Mouse (Mus musculus): ENCODE data around the gene Pgrmc1. TPM values are rescaled to one million over a fixed set of nuclear protein-coding genes. Genes with fewer than 3 reads are reported as not detected.
"Not testable (repeated sequence)": the region's sequence is repeated elsewhere in the genome, so short reads cannot be mapped to it uniquely, and the experiment has no call there.

The Pgrmc1 gene
- total RNA-seq (2014; rRNA removed) (484 and 488 TPM in 2 replicates), polyA plus RNA-seq (2015; fragmentation: Nextera tagmentation; extraction: Ambion mirVana) (573 and 690 TPM in 2 replicates)

DNA sequence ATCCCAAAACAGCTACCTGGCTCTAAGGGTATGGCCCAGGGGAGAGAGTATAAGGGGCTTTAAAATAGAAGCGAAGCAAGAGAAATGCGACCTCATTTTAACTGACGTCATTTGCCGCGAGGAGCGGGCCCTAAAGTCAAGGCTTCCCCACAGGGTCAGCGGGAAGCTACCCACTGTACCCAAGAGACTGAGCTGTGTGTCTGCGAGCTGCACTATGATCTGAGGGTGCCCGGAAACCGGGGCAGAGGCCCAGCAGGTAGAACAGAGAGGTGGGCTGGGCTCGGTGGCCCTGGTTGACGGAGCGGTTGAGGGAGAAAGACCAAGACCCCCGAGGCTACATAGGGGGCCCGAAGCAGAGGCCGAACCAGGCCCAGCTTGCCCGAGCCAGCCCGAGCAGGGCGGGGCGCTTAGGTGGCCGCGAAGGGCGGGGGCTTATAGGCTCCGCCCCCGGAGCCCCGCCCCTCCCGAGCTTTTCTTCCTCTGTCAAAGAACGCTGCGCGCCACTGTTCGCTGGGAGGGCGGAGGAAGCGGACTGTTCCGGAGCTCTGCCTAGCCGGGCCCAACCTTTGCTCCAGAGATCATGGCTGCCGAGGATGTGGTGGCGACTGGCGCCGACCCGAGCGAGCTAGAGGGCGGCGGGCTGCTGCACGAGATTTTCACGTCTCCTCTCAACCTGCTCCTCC lies at the start of gene Pgrmc1:
Pgrmc1 (plus strand) TSS at position 500 of the 683 bp plus-strand sequence.
- H3K4me3 ChIP-seq (ENCODE audit: low read depth, low read length) = peak within 1 kb of the TSS; percentile 59
- TF ChIP-seq CTCF (IDR thresholded peaks at IDR 0.05; ENCODE audit: low read depth) = no peak
- H3K27ac ChIP-seq (ENCODE audit: low read depth, low read length) = peak within 1 kb of the TSS; percentile 87
- peaks cover 6% of the 10 kb centered on the region; the same call in 1 of the 2 replicates for H3K4me1 ChIP-seq (ENCODE audit: insufficient read depth)
- H3K9me3 ChIP-seq (ENCODE audit: low read length) = no peaks in the 10 kb centered on the region
- H3K36me3 ChIP-seq (ENCODE audit: insufficient read depth) = no peaks in the 10 kb centered on the region
- ATAC-seq (peak; percentile 91), DNase-seq (peak; percentile 86)
- H3K27me3 ChIP-seq (ENCODE audit: insufficient read depth, low read length) = no peaks in the 10 kb centered on the region
- peak within 1 kb of the TSS; percentile 86 for H3K9ac ChIP-seq
- peak within 1 kb of the TSS; percentile 54 for H3K4me2 ChIP-seq (ENCODE audit: low read depth)
- WGBS = 26% methylated on average over 32 of the region's 45 CpGs

DNA sequence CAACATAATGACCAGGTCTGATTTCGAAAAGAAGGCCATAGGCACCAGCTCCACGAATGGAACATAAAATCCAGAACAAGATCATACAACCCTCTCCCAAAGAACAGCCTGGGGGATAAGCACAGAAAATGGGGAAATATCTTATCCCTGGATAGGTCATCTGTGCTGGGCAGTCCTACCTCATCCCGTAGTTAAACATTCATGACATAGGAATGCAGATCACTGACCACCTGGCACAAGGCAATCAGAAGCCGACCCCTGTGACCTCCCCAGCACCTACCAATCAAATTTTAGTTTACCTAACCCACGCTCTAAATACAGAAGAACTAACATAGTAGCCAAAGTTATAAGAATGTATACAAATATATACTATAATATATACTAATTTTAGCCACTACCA lies 49.2 kb upstream of the Pgrmc1 start:
- H3K4me1 ChIP-seq (ENCODE audit: insufficient read depth) = no peaks in the 10 kb centered on the region
- no peak overlapping the region for H3K4me3 ChIP-seq (ENCODE audit: low read depth, low read length)
- no peak overlapping the region for H3K4me2 ChIP-seq (ENCODE audit: low read depth)
- DNase-seq (no peak), ATAC-seq (no peak)
- no peak for TF ChIP-seq CTCF (IDR thresholded peaks at IDR 0.05; ENCODE audit: low read depth)
- H3K36me3 ChIP-seq (ENCODE audit: insufficient read depth) = no peaks in the 10 kb centered on the region
- no peaks in the 10 kb centered on the region for H3K27me3 ChIP-seq (ENCODE audit: insufficient read depth, low read length)
- H3K9ac ChIP-seq = no peak overlapping the region
- H3K27ac ChIP-seq (ENCODE audit: low read depth, low read length) = no peak overlapping the region
- 77% methylated on average over 5 of the region's 5 CpGs for WGBS
- no peaks in the 10 kb centered on the region for H3K9me3 ChIP-seq (ENCODE audit: low read length)

DNA sequence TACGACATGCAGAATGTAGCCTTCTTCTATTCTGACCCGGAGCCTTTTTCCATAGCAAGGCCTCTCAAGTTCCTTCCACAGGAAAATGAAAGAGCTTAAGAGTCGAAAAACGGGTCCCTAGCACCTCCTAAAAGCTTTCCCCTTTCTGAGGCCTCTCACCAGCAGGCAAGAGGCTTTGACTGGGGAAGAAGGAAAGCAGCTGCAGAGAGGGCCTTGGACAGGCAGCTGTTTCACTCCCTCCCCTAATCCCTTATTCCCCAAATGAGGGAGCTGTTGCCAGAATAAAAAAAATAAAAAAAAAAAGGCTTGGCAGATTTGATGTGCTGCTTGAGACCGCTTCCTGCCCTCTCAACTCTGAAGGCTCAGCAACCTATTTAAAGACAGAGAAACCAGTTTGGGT lies 47.1 kb upstream of the Pgrmc1 start:
- H3K27me3 ChIP-seq (ENCODE audit: insufficient read depth, low read length) = no peaks in the 10 kb centered on the region
- 0 out of 2 replicates have a peak overlapping the region, but pooled peaks have one; percentile 54 for H3K27ac ChIP-seq (ENCODE audit: low read depth, low read length)
- peak; percentile 74 for ATAC-seq
- H3K4me2 ChIP-seq (ENCODE audit: low read depth) = no peak overlapping the region
- TF ChIP-seq CTCF (IDR thresholded peaks at IDR 0.05; ENCODE audit: low read depth) = no peak
- H3K4me3 ChIP-seq (ENCODE audit: low read depth, low read length) = no peak overlapping the region
- WGBS = 28% methylated on average over 5 of the region's 5 CpGs
- no peak overlapping the region for H3K9ac ChIP-seq
- no peaks in the 10 kb centered on the region for H3K36me3 ChIP-seq (ENCODE audit: insufficient read depth)
- H3K4me1 ChIP-seq (ENCODE audit: insufficient read depth) = no peaks in the 10 kb centered on the region
- no peaks in the 10 kb centered on the region for H3K9me3 ChIP-seq (ENCODE audit: low read length)
- peak; percentile 44 for DNase-seq

DNA sequence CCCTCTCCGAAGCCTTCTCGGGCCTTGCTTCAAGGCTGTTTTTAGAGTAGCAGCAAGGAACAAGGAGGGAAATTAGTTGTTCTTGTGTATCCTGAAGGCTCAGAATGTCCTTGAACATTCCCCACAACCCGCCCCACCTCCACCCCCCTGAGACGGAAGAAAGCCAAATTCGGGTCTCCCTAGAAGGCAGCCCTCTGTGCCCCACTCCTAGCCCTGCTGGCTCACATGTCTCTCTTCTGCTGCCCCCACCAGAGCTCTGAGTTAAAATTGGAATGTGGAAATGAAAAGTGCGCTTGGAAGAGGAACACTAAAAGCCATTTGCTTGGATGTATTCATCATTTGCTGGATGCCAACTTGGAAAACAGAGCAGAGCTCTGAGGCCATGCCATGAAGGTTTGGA lies 46.7 kb upstream of the Pgrmc1 start:
- no peaks in the 10 kb centered on the region for H3K9me3 ChIP-seq (ENCODE audit: low read length)
- no peaks in the 10 kb centered on the region for H3K36me3 ChIP-seq (ENCODE audit: insufficient read depth)
- DNase-seq (peak; percentile 5), ATAC-seq (peak; percentile 60; the same call in 1 of the 2 replicates)
- H3K4me2 ChIP-seq (ENCODE audit: low read depth) = no peak overlapping the region
- no peaks in the 10 kb centered on the region for H3K27me3 ChIP-seq (ENCODE audit: insufficient read depth, low read length)
- no peak for TF ChIP-seq CTCF (IDR thresholded peaks at IDR 0.05; ENCODE audit: low read depth)
- H3K4me1 ChIP-seq (ENCODE audit: insufficient read depth) = no peaks in the 10 kb centered on the region
- no peak overlapping the region for H3K4me3 ChIP-seq (ENCODE audit: low read depth, low read length)
- H3K27ac ChIP-seq (ENCODE audit: low read depth, low read length) = peak overlapping the region; percentile 54
- 42% methylated on average over 6 of the region's 6 CpGs for WGBS
- H3K9ac ChIP-seq = no peak overlapping the region

DNA sequence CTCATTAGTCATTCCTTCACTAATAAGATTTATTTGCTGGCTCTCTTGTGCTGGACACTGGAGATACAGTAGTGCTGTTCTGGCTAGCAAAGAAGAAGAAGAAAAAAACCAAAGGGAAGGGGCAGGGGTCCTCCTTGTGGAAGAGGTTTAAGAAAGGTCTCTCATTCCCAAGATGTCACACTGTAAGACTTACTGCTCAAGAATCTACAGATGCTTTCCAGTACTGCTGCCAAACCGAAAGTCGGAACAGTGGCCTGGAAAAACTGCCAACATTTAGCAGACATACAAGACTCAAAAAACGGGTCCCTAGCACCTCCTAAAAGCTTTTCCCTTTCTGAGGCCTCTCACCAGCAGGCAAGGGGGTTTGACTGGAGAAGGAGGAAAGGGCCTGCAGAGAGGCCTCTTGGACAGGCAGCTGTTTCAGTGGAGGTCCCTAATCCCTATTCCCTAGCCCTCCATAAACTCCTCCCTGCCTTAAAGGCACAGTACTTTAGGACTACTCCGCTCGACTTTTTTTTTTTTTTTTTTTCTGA lies 45.9 kb upstream of the Pgrmc1 start:
- no peak overlapping the region for H3K27ac ChIP-seq (ENCODE audit: low read depth, low read length)
- H3K4me2 ChIP-seq (ENCODE audit: low read depth) = no peak overlapping the region
- H3K27me3 ChIP-seq (ENCODE audit: insufficient read depth, low read length) = no peaks in the 10 kb centered on the region
- no peaks in the 10 kb centered on the region for H3K9me3 ChIP-seq (ENCODE audit: low read length)
- peak; percentile 85 for ATAC-seq
- no peak for TF ChIP-seq CTCF (IDR thresholded peaks at IDR 0.05; ENCODE audit: low read depth)
- H3K4me3 ChIP-seq (ENCODE audit: low read depth, low read length) = no peak overlapping the region
- 36% methylated on average over 5 of the region's 5 CpGs for whole genome bisulfite sequencing
- H3K4me1 ChIP-seq (ENCODE audit: insufficient read depth) = no peaks in the 10 kb centered on the region
- no peak overlapping the region for H3K9ac ChIP-seq
- DNase-seq = peak; percentile 60
- no peaks in the 10 kb centered on the region for H3K36me3 ChIP-seq (ENCODE audit: insufficient read depth)

DNA sequence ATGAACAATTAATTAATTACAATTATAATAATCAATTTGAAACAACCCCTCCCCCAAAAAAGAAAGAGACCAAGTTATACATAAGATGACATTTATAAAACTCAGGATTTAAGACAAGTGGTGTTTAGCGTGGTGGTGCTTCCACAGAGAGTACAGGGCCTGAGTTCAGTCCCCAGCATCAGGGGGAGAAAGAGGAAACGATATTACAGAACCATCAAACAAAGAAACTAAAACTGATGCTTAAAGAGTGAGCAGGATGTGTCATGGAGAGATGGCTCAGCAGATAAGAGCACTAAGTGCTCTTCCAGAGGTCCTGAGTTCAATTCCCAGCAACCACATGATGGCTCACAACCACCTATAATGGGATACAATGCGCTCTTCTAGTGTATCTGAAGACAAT lies 45.3 kb upstream of the Pgrmc1 start:
- Histone ChIP-seq H3K4me1 (ENCODE audit: insufficient read depth) (no peaks in the 10 kb centered on the region), H3K4me2 (ENCODE audit: low read depth) (no peak overlapping the region), H3K27me3 (ENCODE audit: insufficient read depth, low read length) (no peaks in the 10 kb centered on the region), H3K36me3 (ENCODE audit: insufficient read depth) (no peaks in the 10 kb centered on the region), H3K9me3 (ENCODE audit: low read length) (no peaks in the 10 kb centered on the region), H3K4me3 (ENCODE audit: low read depth, low read length) (no peak overlapping the region), H3K9ac (no peak overlapping the region), H3K27ac (ENCODE audit: low read depth, low read length) (no peak overlapping the region)
- 68% methylated on average over 3 of the region's 3 CpGs for WGBS
- no peak for TF ChIP-seq CTCF (IDR thresholded peaks at IDR 0.05; ENCODE audit: low read depth)
- no peak for DNase-seq
- no peak for ATAC-seq

DNA sequence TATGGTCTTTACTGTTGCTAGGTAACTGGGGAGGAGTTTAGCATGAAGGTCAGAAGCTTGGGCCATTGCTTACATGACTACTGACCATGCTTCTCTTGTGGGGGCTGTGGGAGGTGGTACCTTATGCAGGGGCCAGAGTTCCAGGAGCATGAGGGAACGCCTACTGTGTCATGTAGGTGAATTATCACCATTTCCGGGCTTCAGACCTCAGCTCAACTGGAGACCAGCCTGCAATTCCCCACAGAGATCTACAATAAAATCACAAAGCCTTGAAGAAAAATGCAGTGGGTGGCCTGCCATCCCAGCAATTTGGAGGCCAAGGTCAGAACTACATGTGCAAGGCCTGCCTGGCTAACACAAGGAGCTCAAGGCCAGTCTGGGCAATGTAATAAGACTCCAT lies 42.8 kb upstream of the Pgrmc1 start:
- not testable (repeated sequence) for H3K4me2 ChIP-seq (ENCODE audit: low read depth); H3K27me3 ChIP-seq (ENCODE audit: insufficient read depth, low read length); DNase-seq; H3K4me3 ChIP-seq (ENCODE audit: low read depth, low read length); ATAC-seq; H3K9ac ChIP-seq; H3K36me3 ChIP-seq (ENCODE audit: insufficient read depth); H3K4me1 ChIP-seq (ENCODE audit: insufficient read depth); H3K27ac ChIP-seq (ENCODE audit: low read depth, low read length); H3K9me3 ChIP-seq (ENCODE audit: low read length)
- WGBS = 65% methylated on average over 2 of the region's 2 CpGs

Measured in forebrain, postnatal 0 days (tissue).